Mouse (Mus musculus) stomach, embryonic 14.5 days (tissue): ENCODE data around the gene Fancc. TPM values are rescaled to one million over a fixed set of nuclear protein-coding genes. Genes with fewer than 3 reads are reported as not detected.

Experiments used
- ATAC-seq: fragments of 200-750 bp; cut with Nextera tagmentation; 2 replicates; pipeline ENCODE4 v1.8.0; 2017; ENCODE audit warnings: low read depth, moderate TSS enrichment; ENCODE audit not compliant: insufficient number of reproducible peaks, insufficient read depth, low FRiP score
- H3K27ac ChIP-seq: fragments of 300-500 bp; sonication (generic); 2 replicates; pipeline ENCODE4 v1.5.1; 2014; ENCODE audit warnings: mild to moderate bottlenecking, low read length, moderate library complexity, mixed read lengths
- H3K27me3 ChIP-seq: fragments of 300-500 bp; sonication (generic); 2 replicates; pipeline ENCODE4 v1.6.1; 2014; ENCODE audit warnings: low read length, control low read depth, mixed read lengths; ENCODE audit not compliant: control insufficient read depth, insufficient read depth
- H3K36me3 ChIP-seq: fragments of 300-500 bp; sonication (generic); 2 replicates; pipeline ENCODE4 v1.6.1; 2014; ENCODE audit warnings: mild to moderate bottlenecking, control low read depth, low read length, moderate library complexity, mixed read lengths; ENCODE audit not compliant: control insufficient read depth, insufficient read depth
- H3K4me1 ChIP-seq: fragments of 300-500 bp; sonication (generic); 2 replicates; pipeline ENCODE4 v1.6.1; 2014; ENCODE audit warnings: low read length, control low read depth, mixed read lengths; ENCODE audit not compliant: control insufficient read depth, insufficient read depth
- H3K4me2 ChIP-seq: fragments of 300-500 bp; sonication (generic); replicated peaks from 2 replicates; pipeline ENCODE4 v1.6.1; 2014; ENCODE audit warnings: low read depth, low read length, control low read depth
- H3K4me3 ChIP-seq: fragments of 300-500 bp; sonication (generic); 2 replicates; pipeline ENCODE4 v1.5.1; 2014; ENCODE audit warnings: low read depth, low read length, control low read depth
- H3K9ac ChIP-seq: fragments of 300-500 bp; sonication (generic); replicated peaks from 2 replicates; pipeline ENCODE4 v1.6.1; 2014; ENCODE audit warnings: low read depth, mild to moderate bottlenecking, control low read depth, low read length, moderate library complexity, mixed read lengths
- H3K9me3 ChIP-seq: fragments of 300-500 bp; sonication (generic); 2 replicates; pipeline ENCODE4 v1.6.1; 2016; ENCODE audit warnings: low read depth, low read length, control low read depth; ENCODE audit not compliant: control insufficient read depth
- WGBS: fragments of 180-500 bp; shearing (Covaris S2); extraction: QIAGEN DNeasy Blood & Tissue Kit; methylation state at CpG from one replicate; pipeline ENCODE4 v1.1.7; 2014; 5-methylcytosine and 5-hydroxymethylcytosine counted together
- polyA plus RNA-seq: library from polyadenylated mRNA; unstranded; fragments of >200 nt; fragmentation: Nextera tagmentation; extraction: Ambion mirVana; gene quantifications from 2 replicates; pipeline ENCODE4 v1.2.1, GENCODE M21; 2014

Gene Fancc
- polyA plus RNA-seq, 1 experiment from 2014 or later = 24.3 TPM

DNA sequence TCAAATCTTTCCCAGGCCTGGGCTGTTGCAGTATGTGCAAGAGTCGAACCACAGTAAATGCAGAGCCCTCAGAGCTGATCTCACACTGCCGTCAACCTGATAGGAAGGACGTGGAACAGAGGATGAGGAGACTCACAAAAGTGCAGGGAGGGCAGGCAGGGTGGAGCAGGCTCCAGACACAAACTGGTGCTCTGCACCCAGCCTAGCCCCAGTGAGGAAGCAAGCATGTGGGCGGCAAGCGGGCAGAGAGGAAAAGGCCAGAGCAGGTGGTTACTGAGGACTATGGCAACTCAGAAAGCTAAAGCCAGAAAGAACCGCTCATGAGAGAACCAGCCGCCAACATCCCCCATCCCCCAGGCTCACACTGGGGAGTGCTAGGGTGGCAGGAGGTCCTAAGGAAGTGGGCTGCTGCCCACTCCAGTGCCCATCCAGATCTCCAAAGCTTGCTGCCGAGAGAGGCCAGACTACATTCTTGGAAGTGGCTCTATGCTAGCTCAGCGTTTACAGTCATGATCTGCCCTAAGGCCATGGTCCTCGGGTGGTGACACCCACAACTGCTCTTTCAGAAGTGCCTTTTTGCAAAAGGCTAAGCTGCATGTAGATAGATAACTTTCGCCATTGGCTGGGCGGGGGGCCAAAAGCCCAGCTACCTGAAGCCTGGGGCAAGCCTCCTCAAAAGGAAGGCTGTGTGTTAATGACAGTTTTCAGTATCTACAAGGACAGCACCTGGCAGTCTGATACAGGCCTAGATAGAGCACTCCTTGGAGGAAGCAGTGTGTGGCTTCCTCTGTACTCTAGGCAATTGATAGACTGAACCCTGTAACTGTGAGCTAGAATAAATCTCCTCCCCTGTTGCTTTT, 183.1 kb downstream of the Fancc start:
- no peak overlapping the region for H3K4me3 ChIP-seq
- no peaks in the 10 kb centered on the region for H3K9me3 ChIP-seq
- ATAC-seq = no peak
- H3K27me3 ChIP-seq = no peaks in the 10 kb centered on the region
- no peaks in the 10 kb centered on the region for H3K4me1 ChIP-seq
- no peak overlapping the region for H3K9ac ChIP-seq
- no peak overlapping the region for H3K27ac ChIP-seq
- H3K36me3 ChIP-seq = peaks cover 10% of the 10 kb centered on the region
- WGBS = 82% methylated on average over 12 of the region's 12 CpGs
- H3K4me2 ChIP-seq = no peak overlapping the region

DNA sequence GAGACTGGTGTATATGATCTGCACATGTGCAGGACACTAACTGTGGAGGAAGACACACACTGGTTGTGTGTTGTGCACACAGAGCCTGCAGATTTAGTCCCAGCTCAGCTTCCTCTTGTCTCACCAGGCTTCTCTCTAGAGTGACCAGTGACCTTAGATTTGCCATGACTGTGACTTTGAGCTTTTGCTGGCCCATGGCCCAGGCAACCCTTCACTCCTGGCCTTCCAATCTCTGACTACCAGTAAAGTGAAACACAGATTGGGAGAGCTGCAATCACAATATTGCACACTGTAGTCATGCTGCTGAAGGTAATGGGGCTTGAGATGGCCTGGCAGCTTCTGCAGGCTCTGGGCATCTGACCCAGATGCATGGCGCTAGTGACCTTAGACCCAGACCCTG, 183.8 kb downstream of the Fancc start:
- H3K4me2 ChIP-seq = no peak overlapping the region
- H3K4me3 ChIP-seq = no peak overlapping the region
- no peak overlapping the region for H3K27ac ChIP-seq
- no peak overlapping the region for H3K9ac ChIP-seq
- H3K36me3 ChIP-seq = peaks cover 10% of the 10 kb centered on the region
- no peaks in the 10 kb centered on the region for H3K4me1 ChIP-seq
- H3K9me3 ChIP-seq = no peaks in the 10 kb centered on the region
- 94% methylated on average over 1 of the region's 1 CpGs for WGBS
- ATAC-seq = no peak
- no peaks in the 10 kb centered on the region for H3K27me3 ChIP-seq

GRCm38 (mm10) chr13:63311156-63311555, 185.9 kb downstream of the Fancc start:
- 63% methylated on average over 2 of the region's 2 CpGs for WGBS
- Histone ChIP-seq H3K36me3 (peaks cover 7% of the 10 kb centered on the region; the same call in 1 of the 2 replicates), H3K4me3 (no peak overlapping the region), H3K27ac (no peak overlapping the region), H3K4me1 (no peaks in the 10 kb centered on the region), H3K27me3 (no peaks in the 10 kb centered on the region), H3K4me2 (no peak overlapping the region), H3K9me3 (no peaks in the 10 kb centered on the region), H3K9ac (no peak overlapping the region)
- ATAC-seq = no peak

- ATAC-seq = no peak
- no peak overlapping the region for H3K27ac ChIP-seq
- no peaks in the 10 kb centered on the region for H3K9me3 ChIP-seq
- no peaks in the 10 kb centered on the region for H3K27me3 ChIP-seq
- no peak overlapping the region for H3K4me3 ChIP-seq
- WGBS = 90% methylated on average over 3 of the region's 3 CpGs
- H3K4me2 ChIP-seq = no peak overlapping the region
- H3K9ac ChIP-seq = no peak overlapping the region
- peaks cover 7% of the 10 kb centered on the region; the same call in 1 of the 2 replicates for H3K36me3 ChIP-seq
- no peaks in the 10 kb centered on the region for H3K4me1 ChIP-seq
Measured at GRCm38 (mm10) chr13:63309563-63309962, 187.5 kb downstream of the Fancc start.

DNA sequence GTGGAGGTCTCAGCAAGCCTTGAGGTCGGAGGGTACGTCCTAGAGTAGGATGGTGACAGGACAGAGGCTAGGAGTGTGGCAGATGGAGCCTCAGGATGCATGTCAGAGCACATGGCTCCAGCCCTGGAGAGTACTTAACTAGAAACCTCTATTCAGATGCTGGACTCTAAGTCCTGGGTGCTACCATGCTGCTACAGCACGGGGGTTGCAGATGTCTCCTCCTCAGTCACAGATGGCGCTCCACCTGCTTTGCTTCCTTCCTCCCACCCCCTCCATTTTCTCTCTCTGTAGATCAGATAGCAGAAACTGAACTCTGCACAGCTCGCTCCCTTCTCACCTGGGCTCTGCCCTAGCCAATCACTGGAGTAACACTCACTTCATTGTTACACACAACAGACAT, 190.3 kb downstream of the Fancc start:
- Histone ChIP-seq H3K9me3 (no peaks in the 10 kb centered on the region), H3K4me2 (no peak overlapping the region), H3K36me3 (peaks cover 30% of the 10 kb centered on the region), H3K4me1 (no peaks in the 10 kb centered on the region), H3K9ac (no peak overlapping the region), H3K4me3 (no peak overlapping the region), H3K27me3 (no peaks in the 10 kb centered on the region), H3K27ac (no peak overlapping the region)
- WGBS = 82% methylated on average over 5 of the region's 5 CpGs
- ATAC-seq = no peak

- no peak overlapping the region; the same call in 1 of the 2 replicates for H3K27ac ChIP-seq
- WGBS = 55% methylated on average over 16 of the region's 16 CpGs
- H3K36me3 ChIP-seq = peaks cover 40% of the 10 kb centered on the region
- H3K4me3 ChIP-seq = no peak overlapping the region
- H3K27me3 ChIP-seq = no peaks in the 10 kb centered on the region
- no peaks in the 10 kb centered on the region for H3K9me3 ChIP-seq
- no peak overlapping the region for H3K4me2 ChIP-seq
- H3K4me1 ChIP-seq = no peaks in the 10 kb centered on the region
- no peak overlapping the region for H3K9ac ChIP-seq
- ATAC-seq = peak; percentile 17
Measured at GRCm38 (mm10) chr13:63305160-63306011, 191.7 kb downstream of the Fancc start.

DNA sequence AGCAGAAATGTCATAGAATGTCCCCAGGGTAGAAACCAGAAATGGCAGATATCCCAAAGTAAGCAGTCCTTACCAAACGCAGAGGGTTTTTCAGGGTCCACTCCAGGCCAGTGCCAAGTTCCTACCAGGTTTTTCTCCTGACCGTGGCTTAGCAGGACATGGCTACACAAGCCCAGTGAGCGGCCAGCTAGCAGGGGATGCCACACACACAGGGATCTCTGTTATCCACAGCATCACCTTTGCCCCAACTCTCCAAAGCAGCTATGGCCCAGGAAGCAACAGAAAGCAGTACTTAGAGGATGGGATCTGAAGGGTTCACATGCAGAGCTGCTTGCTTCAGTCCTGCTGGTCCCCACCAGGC, 192.3 kb downstream of the Fancc start:
- Histone ChIP-seq H3K4me2 (no peak overlapping the region), H3K4me3 (no peak overlapping the region), H3K4me1 (no peaks in the 10 kb centered on the region), H3K36me3 (peaks cover 46% of the 10 kb centered on the region), H3K9ac (no peak overlapping the region), H3K27me3 (no peaks in the 10 kb centered on the region), H3K9me3 (no peaks in the 10 kb centered on the region), H3K27ac (no peak overlapping the region)
- ATAC-seq = no peak
- WGBS = 64% methylated on average over 3 of the region's 3 CpGs

DNA sequence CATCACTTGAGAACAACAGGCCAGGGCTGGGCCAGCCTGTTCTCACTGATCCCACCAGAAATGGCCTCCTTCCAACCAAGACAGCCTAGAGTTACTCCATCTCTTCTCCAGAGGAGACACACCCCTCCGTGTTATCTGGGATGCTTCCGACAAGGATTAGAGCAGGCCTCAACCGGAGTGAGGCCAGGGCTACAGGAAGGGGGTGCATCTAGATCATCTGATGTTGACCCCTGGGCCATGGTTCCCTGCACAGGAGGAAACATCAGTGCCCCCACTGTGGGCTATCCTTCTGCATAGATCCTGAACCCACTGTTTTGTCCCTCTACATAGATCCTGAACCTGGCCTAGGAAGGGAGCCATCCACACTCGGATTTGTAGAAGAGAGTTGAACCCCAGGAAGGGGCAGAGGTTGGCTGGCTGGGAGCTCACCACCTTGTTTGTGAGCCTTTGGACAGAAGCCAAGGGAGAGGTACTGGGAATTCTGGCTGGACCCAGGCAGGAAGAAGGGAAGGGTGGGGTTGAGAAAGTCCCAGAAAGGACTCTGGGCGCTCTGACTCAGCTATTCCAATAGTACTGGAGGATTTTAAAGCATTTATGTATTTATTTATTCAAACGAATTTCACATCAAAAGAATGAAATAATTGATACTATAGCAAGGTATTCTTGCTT, 192.8 kb downstream of the Fancc start:
- H3K36me3 ChIP-seq = peaks cover 51% of the 10 kb centered on the region
- no peak overlapping the region for H3K9ac ChIP-seq
- 60% methylated on average over 6 of the region's 6 CpGs for WGBS
- no peaks in the 10 kb centered on the region for H3K27me3 ChIP-seq
- H3K4me1 ChIP-seq = no peaks in the 10 kb centered on the region
- no peak for ATAC-seq
- no peaks in the 10 kb centered on the region for H3K9me3 ChIP-seq
- no peak overlapping the region for H3K4me2 ChIP-seq
- H3K27ac ChIP-seq = no peak overlapping the region
- H3K4me3 ChIP-seq = no peak overlapping the region
